Mouse (Mus musculus) heart, embryonic 11.5 days (tissue): ENCODE measurements around the gene Iqcd. TPM values are rescaled to one million over a fixed set of nuclear protein-coding genes. Genes with fewer than 3 reads are reported as not detected.

ENCODE experiments used
- polyA plus RNA-seq: library from polyadenylated mRNA; unstranded; fragments of >200 nt; fragmentation: Nextera tagmentation; extraction: Ambion mirVana; gene quantifications from 2 replicates; pipeline ENCODE4 v1.2.1, GENCODE M21; 2014

Iqcd gene
- polyA plus RNA-seq, 1 experiment from 2014 or later = 0.54 TPM

Other genes with a start within 250 kb of the Iqcd start
- 0.11 TPM in 1 of 2 replicates, not detected in the other for gene Lhx5, start 157.3 kb upstream of the Iqcd start, polyA plus RNA-seq
- gene Sdsl, start 116.2 kb upstream of the Iqcd start, polyA plus RNA-seq = 6.6 and 8.6 TPM in 2 replicates
- 0.18 TPM in 1 of 2 replicates, not detected in the other for gene Sds, start 112.5 kb upstream of the Iqcd start, polyA plus RNA-seq
- 28.7 and 30.0 TPM in 2 replicates for gene Plbd2, start 85.4 kb upstream of the Iqcd start, polyA plus RNA-seq
- 1.6 and 2.1 TPM in 2 replicates for gene Slc8b1, start 77.8 kb upstream of the Iqcd start, polyA plus RNA-seq
- gene Tpcn1, start 343 bp upstream of the Iqcd start, polyA plus RNA-seq = 18.1 and 19.1 TPM in 2 replicates
- gene Rita1, start 23.6 kb downstream of the Iqcd start, polyA plus RNA-seq = 5.6 and 7.9 TPM in 2 replicates
- 22.2 and 23.5 TPM in 2 replicates for gene Ddx54, start 23.7 kb downstream of the Iqcd start, polyA plus RNA-seq
- not detected in 2 replicates for gene Cfap73, start 45.2 kb downstream of the Iqcd start, polyA plus RNA-seq
- gene Rasal1, start 59.8 kb downstream of the Iqcd start, polyA plus RNA-seq = 0.27 and 0.30 TPM in 2 replicates
- 0.45 and 0.53 TPM in 2 replicates for gene Dtx1, start 122.9 kb downstream of the Iqcd start, polyA plus RNA-seq
- 0.07 and 0.13 TPM in 2 replicates for gene Oas2, start 160.8 kb downstream of the Iqcd start, polyA plus RNA-seq
- 0.09 and 0.11 TPM in 2 replicates for gene Oas3, start 188.6 kb downstream of the Iqcd start, polyA plus RNA-seq
- not detected in 2 replicates for gene Oas1e, start 206.5 kb downstream of the Iqcd start, polyA plus RNA-seq
- 0.49 and 0.54 TPM in 2 replicates for gene Oas1c, start 223.5 kb downstream of the Iqcd start, polyA plus RNA-seq